Mouse (Mus musculus) liver, adult 2 months (tissue): ENCODE results near the gene Hmx3. TPM values are rescaled to one million over a fixed set of nuclear protein-coding genes. Genes with fewer than 3 reads are reported as not detected.

Experiments
- DNase-seq: peaks from one replicate; pipeline ENCODE4 v3.0.0-alpha.2; 2011; ENCODE audit warnings: low read depth, low spot score; ENCODE audit errors: extremely low read depth
- H3K27ac ChIP-seq: fragments of 200-500 bp; replicated peaks from 2 replicates; pipeline ENCODE4 v1.5.1; 2012; ENCODE audit warnings: low read depth, mild to moderate bottlenecking, control low read depth, inconsistent platforms, low read length; ENCODE audit not compliant: insufficient read depth
- H3K27me3 ChIP-seq: fragments of 200-500 bp; 2 replicates; pipeline ENCODE4 v1.6.1; 2012; ENCODE audit warnings: mild to moderate bottlenecking, moderate library complexity, low read length, inconsistent platforms; ENCODE audit not compliant: control insufficient read depth, insufficient read depth
- H3K36me3 ChIP-seq: fragments of 200-500 bp; 2 replicates; pipeline ENCODE4 v1.6.1; 2012; ENCODE audit warnings: low read length, inconsistent platforms; ENCODE audit not compliant: control insufficient read depth, insufficient read depth
- H3K4me1 ChIP-seq: fragments of 200-500 bp; 2 replicates; pipeline ENCODE4 v1.6.1; 2011; ENCODE audit warnings: low read length; ENCODE audit not compliant: control insufficient read depth, insufficient read depth
- H3K4me3 ChIP-seq: fragments of 200-500 bp; 2 replicates; pipeline ENCODE4 v1.5.1; 2011; ENCODE audit warnings: low read depth, mild to moderate bottlenecking, control low read depth, low read length, moderate library complexity; ENCODE audit not compliant: insufficient read depth
- H3K79me2 ChIP-seq: fragments of 200-500 bp; 2 replicates; pipeline ENCODE4 v1.6.1; 2012; ENCODE audit warnings: inconsistent platforms, mild to moderate bottlenecking, low read length, moderate library complexity; ENCODE audit not compliant: control insufficient read depth, insufficient read depth
- H3K9ac ChIP-seq: fragments of 200-500 bp; 2 replicates; pipeline ENCODE4 v1.6.1; 2012; ENCODE audit warnings: low read depth, mild to moderate bottlenecking, control low read depth, inconsistent platforms, low read length
- CTCF ChIP-seq: fragments of 200-500 bp; IDR thresholded peaks from 2 replicates; pipeline ENCODE4 v1.5.1; 2011; ENCODE audit warnings: low read depth, low read length, control low read depth
- POLR2A ChIP-seq: fragments of 200-500 bp; IDR thresholded peaks from 2 replicates; pipeline ENCODE4 v1.6.1; 2011; ENCODE audit warnings: low read length, control low read depth; ENCODE audit not compliant: insufficient read depth; ENCODE audit errors: extremely low read depth
- WGBS: fragments of 180-500 bp; shearing (Covaris S2); methylation state at CpG from one replicate; pipeline ENCODE4 v1.1.7; 2018; 5-methylcytosine and 5-hydroxymethylcytosine counted together
- polyA plus RNA-seq: library from polyadenylated mRNA; depleted of rRNA; stranded (reverse); fragments of >200 nt; gene quantifications from 2 replicates; pipeline ENCODE4 v1.2.3, GENCODE M21; 2012
- total RNA-seq: library from RNA; depleted of rRNA; stranded (reverse); fragments of >200 nt; gene quantifications from 2 replicates; pipeline ENCODE4 v1.2.3, GENCODE M21; 2014

Hmx3 gene
- total and polyA plus RNA-seq, 2 experiments = not detected

- Histone ChIP-seq H3K4me1 (peaks cover 3% of the 10 kb centered on the region; the same call in 1 of the 2 replicates), H3K27me3 (peaks cover 43% of the 10 kb centered on the region), H3K79me2 (no peaks in the 10 kb centered on the region), H3K36me3 (no peaks in the 10 kb centered on the region), H3K27ac (no peak overlapping the region), H3K4me3 (no peak overlapping the region; the same call in 1 of the 2 replicates), H3K9ac (no peak overlapping the region)
- DNase-seq = no peak
- whole genome bisulfite sequencing = 2% methylated on average over 75 of the region's 75 CpGs
- no peak for TF ChIP-seq POLR2A
- no peak for TF ChIP-seq CTCF
These were observed 1.2 kb downstream of the Hmx3 start for GRCm38 (mm10) chr7:131543623-131544481.

DNA sequence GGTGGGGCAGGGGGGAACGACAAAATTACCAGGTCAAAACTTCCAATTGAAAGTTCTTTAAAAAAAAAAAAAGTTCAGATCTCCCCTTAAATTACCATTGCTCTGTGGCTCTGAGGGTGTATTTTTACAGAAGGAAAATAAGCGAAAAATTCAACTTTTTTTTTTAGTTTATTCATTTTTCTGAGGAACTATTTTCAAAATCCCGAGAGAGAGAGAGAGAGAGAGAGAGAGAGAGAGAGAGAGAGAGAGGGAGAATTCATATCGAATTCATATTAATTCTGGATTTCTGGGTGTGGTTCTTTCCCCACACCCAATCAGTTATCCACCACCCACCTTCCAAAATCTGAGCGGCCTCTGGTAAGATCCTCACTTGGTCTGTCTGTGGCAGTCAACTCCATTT is 2.2 kb downstream of the Hmx3 start:
- 5% methylated on average over 5 of the region's 5 CpGs for WGBS
- Histone ChIP-seq H3K79me2 (no peaks in the 10 kb centered on the region), H3K27me3 (peaks cover 51% of the 10 kb centered on the region), H3K4me3 (no peak overlapping the region), H3K4me1 (peaks cover 3% of the 10 kb centered on the region; the same call in 1 of the 2 replicates), H3K36me3 (no peaks in the 10 kb centered on the region), H3K9ac (no peak overlapping the region), H3K27ac (no peak overlapping the region)
- TF ChIP-seq POLR2A (no peak), CTCF (no peak)
- no peak for DNase-seq

DNA sequence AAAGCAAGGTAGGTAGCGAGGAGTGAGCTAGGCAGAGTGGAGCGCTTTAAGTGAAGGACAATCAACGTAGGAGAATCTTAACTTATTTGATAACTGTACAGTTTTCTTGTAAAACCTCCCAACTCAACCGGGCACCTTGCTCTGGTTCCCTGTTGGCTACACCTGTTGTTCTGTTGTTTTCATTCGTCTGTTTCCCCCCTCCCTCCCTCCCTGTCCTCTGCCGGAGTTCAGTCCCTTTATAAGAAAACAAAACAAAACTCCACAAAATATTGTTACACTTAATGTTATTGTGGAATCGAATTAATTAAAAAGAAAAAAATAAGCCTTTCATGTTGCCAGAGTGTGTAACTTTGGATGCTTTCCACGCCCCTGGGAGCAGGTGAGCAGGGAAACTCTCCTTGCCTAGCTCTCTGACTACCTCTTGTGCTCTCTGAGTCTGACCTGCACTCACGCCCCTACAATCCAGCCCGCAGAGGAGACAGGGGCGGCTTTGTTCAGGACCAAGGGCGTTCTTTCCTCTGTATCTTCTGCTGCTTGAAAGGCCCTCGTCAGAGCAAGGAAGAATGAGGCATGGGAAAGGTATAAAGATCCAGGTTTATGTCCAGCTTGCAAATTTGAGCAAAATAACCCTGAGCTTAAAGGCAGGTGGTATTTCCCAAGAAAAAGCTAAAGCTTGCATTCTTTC is 3.2 kb downstream of the Hmx3 start:
- H3K9ac ChIP-seq = no peak overlapping the region
- H3K79me2 ChIP-seq = no peaks in the 10 kb centered on the region
- H3K27me3 ChIP-seq = peaks cover 54% of the 10 kb centered on the region
- H3K27ac ChIP-seq = no peak overlapping the region
- TF ChIP-seq CTCF = no peak
- TF ChIP-seq POLR2A = no peak
- no peaks in the 10 kb centered on the region for H3K36me3 ChIP-seq
- 7% methylated on average over 13 of the region's 13 CpGs for WGBS
- H3K4me3 ChIP-seq = no peak overlapping the region
- DNase-seq = no peak
- peaks cover 3% of the 10 kb centered on the region; the same call in 1 of the 2 replicates for H3K4me1 ChIP-seq

GRCm38 (mm10) chr7:131546423-131546822 is 3.8 kb downstream of the Hmx3 start:
- H3K79me2 ChIP-seq = no peaks in the 10 kb centered on the region
- H3K4me1 ChIP-seq = peaks cover 3% of the 10 kb centered on the region; the same call in 1 of the 2 replicates
- no peak overlapping the region for H3K9ac ChIP-seq
- TF ChIP-seq CTCF (no peak), POLR2A (no peak)
- H3K4me3 ChIP-seq = no peak overlapping the region
- H3K27me3 ChIP-seq = peaks cover 59% of the 10 kb centered on the region
- no peak for DNase-seq
- no peak overlapping the region for H3K27ac ChIP-seq
- H3K36me3 ChIP-seq = no peaks in the 10 kb centered on the region
- 5% methylated on average over 2 of the region's 2 CpGs for WGBS

GRCm38 (mm10) chr7:131547481-131547880 is 4.8 kb downstream of the Hmx3 start:
- no peak for DNase-seq
- peaks cover 58% of the 10 kb centered on the region for H3K27me3 ChIP-seq
- H3K4me1 ChIP-seq = peaks cover 3% of the 10 kb centered on the region; the same call in 1 of the 2 replicates
- no peaks in the 10 kb centered on the region for H3K79me2 ChIP-seq
- WGBS = 7% methylated on average over 5 of the region's 5 CpGs
- no peaks in the 10 kb centered on the region for H3K36me3 ChIP-seq
- H3K4me3 ChIP-seq = no peak overlapping the region
- no peak overlapping the region for H3K9ac ChIP-seq
- H3K27ac ChIP-seq = no peak overlapping the region
- no peak for TF ChIP-seq CTCF
- no peak for TF ChIP-seq POLR2A

DNA sequence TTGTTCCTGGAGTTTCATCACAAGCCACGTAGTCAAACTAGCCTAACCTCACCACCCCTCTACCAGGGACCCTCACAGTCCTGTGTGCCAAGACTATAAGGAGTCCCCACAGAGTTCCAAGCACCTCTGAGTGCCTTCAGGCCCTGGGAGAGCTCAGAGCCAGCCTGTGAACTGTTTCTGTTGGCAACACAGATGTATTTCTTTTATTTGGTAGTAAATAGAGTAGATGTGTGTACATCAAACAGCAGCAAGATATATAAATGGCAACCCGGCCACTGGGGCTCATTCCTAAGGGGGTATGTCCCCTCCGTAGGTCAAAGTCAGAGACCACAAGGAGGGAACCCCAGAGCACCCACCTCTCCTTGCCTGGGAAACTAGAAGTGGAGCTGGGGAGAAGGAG is 5.8 kb downstream of the Hmx3 start, which contains the start of gene Hmx2:
Gene Hmx2, plus strand, starts transcription at position 301 of the 400 bp plus-strand sequence.
- no peak for TF ChIP-seq POLR2A
- TF ChIP-seq CTCF = no peak
- WGBS = 7% methylated on average over 3 of the region's 3 CpGs
- Histone ChIP-seq H3K4me3 (no peak within 1 kb of the TSS), H3K79me2 (no peaks in the 10 kb centered on the region), H3K36me3 (no peaks in the 10 kb centered on the region), H3K9ac (no peak within 1 kb of the TSS), H3K27ac (no peak within 1 kb of the TSS), H3K4me1 (peaks cover 3% of the 10 kb centered on the region; the same call in 1 of the 2 replicates), H3K27me3 (peaks cover 55% of the 10 kb centered on the region)
- DNase-seq = no peak
